Mouse (Mus musculus) hindbrain, embryonic 10.5 days (tissue): ENCODE data around the gene Tdrd3. TPM values are rescaled to one million over a fixed set of nuclear protein-coding genes. Genes with fewer than 3 reads are reported as not detected.

ENCODE experiments used
- DNase-seq: peaks from one replicate; pipeline ENCODE4 v3.0.0-alpha.2; 2017; ENCODE audit warnings: low spot score
- H3K27ac ChIP-seq: fragments of 300-500 bp; sonication (generic); 2 replicates; pipeline ENCODE4 v1.5.1; 2016; ENCODE audit warnings: mild to moderate bottlenecking, moderate library complexity
- H3K27me3 ChIP-seq: fragments of 300-500 bp; sonication (generic); 2 replicates; pipeline ENCODE4 v1.6.1; 2016; ENCODE audit warnings: mild to moderate bottlenecking; ENCODE audit not compliant: poor library complexity, insufficient read depth, severe bottlenecking
- H3K36me3 ChIP-seq: fragments of 300-500 bp; sonication (generic); 2 replicates; pipeline ENCODE4 v1.6.1; 2016; ENCODE audit warnings: mild to moderate bottlenecking, moderate library complexity
- H3K4me1 ChIP-seq: fragments of 300-500 bp; sonication (generic); replicated peaks from 2 replicates; pipeline ENCODE4 v1.6.1; 2016; ENCODE audit warnings: mild to moderate bottlenecking
- H3K4me3 ChIP-seq: fragments of 300-500 bp; sonication (generic); 2 replicates; pipeline ENCODE4 v1.5.1; 2016; ENCODE audit warnings: mild to moderate bottlenecking, moderate library complexity
- H3K9me3 ChIP-seq: fragments of 300-500 bp; sonication (generic); 2 replicates; pipeline ENCODE4 v1.6.1; 2016; ENCODE audit warnings: mild to moderate bottlenecking, moderate library complexity
- WGBS: fragments of 180-500 bp; shearing (Covaris S2); methylation state at CpG from one replicate; pipeline ENCODE4 v1.1.7; 2016; 5-methylcytosine and 5-hydroxymethylcytosine counted together
- polyA plus RNA-seq: library from polyadenylated mRNA; unstranded; fragments of >200 nt; fragmentation: Nextera tagmentation; extraction: Ambion mirVana; gene quantifications from 2 replicates; pipeline ENCODE4 v1.2.1, GENCODE M21; 2016

Tdrd3 gene
- 27.0 and 32.7 TPM in 2 replicates for polyA plus RNA-seq

GRCm38 (mm10) chr14:87415808-87416721 lies at the start of gene Tdrd3:
Gene Tdrd3, plus strand, starts transcription at chr14:87416639.
- no peaks in the 10 kb centered on the region for H3K36me3 ChIP-seq
- peaks cover 22% of the 10 kb centered on the region for H3K4me1 ChIP-seq
- WGBS, result under 1% methylated on average over 85 of the region's 85 CpGs
- DNase-seq, result peak; percentile 92
- peak within 1 kb of the TSS; percentile 82 for H3K4me3 ChIP-seq
- H3K27me3 ChIP-seq, result no peaks in the 10 kb centered on the region
- no peaks in the 10 kb centered on the region for H3K9me3 ChIP-seq
- H3K27ac ChIP-seq, result peak within 1 kb of the TSS; percentile 98

GRCm38 (mm10) chr14:87367169-87367568 lies 49.3 kb upstream of the Tdrd3 start:
- no peak overlapping the region for H3K4me3 ChIP-seq
- no peak for DNase-seq
- WGBS, result 70% methylated on average over 3 of the region's 3 CpGs

GRCm38 (mm10) chr14:87383041-87383440 lies 33.4 kb upstream of the Tdrd3 start:
- H3K4me3 ChIP-seq, result no peak overlapping the region
- no peaks in the 10 kb centered on the region for H3K36me3 ChIP-seq
- H3K4me1 ChIP-seq, result no peaks in the 10 kb centered on the region
- no peaks in the 10 kb centered on the region for H3K27me3 ChIP-seq
- WGBS, result 75% methylated on average over 2 of the region's 2 CpGs
- no peak for DNase-seq
- H3K27ac ChIP-seq, result no peak overlapping the region
- H3K9me3 ChIP-seq, result no peaks in the 10 kb centered on the region

More at GRCm38 (mm10) chr14:87367169-87367568, 49.3 kb upstream of the Tdrd3 start:
- H3K9me3 ChIP-seq, result no peaks in the 10 kb centered on the region
- H3K27me3 ChIP-seq, result no peaks in the 10 kb centered on the region
- H3K36me3 ChIP-seq, result no peaks in the 10 kb centered on the region
- no peaks in the 10 kb centered on the region for H3K4me1 ChIP-seq
- no peak overlapping the region for H3K27ac ChIP-seq

GRCm38 (mm10) chr14:87384288-87385268 lies 31.9 kb upstream of the Tdrd3 start:
- WGBS, result 85% methylated on average over 7 of the region's 7 CpGs
- no peak for DNase-seq
- H3K4me1 ChIP-seq, result no peaks in the 10 kb centered on the region
- no peaks in the 10 kb centered on the region for H3K9me3 ChIP-seq
- H3K27ac ChIP-seq, result no peak overlapping the region
- no peak overlapping the region for H3K4me3 ChIP-seq
- H3K27me3 ChIP-seq, result no peaks in the 10 kb centered on the region
- H3K36me3 ChIP-seq, result no peaks in the 10 kb centered on the region

GRCm38 (mm10) chr14:87393096-87393495 lies 23.3 kb upstream of the Tdrd3 start:
- Histone ChIP-seq H3K9me3 (no peaks in the 10 kb centered on the region), H3K4me3 (no peak overlapping the region), H3K4me1 (no peaks in the 10 kb centered on the region), H3K36me3 (no peaks in the 10 kb centered on the region), H3K27me3 (no peaks in the 10 kb centered on the region), H3K27ac (no peak overlapping the region)
- WGBS, result 82% methylated on average over 3 of the region's 3 CpGs
- no peak for DNase-seq

GRCm38 (mm10) chr14:87396643-87397042 lies 19.8 kb upstream of the Tdrd3 start:
- no peak overlapping the region for H3K27ac ChIP-seq
- no peaks in the 10 kb centered on the region for H3K9me3 ChIP-seq
- no peak overlapping the region for H3K4me3 ChIP-seq
- H3K4me1 ChIP-seq, result no peaks in the 10 kb centered on the region
- no peaks in the 10 kb centered on the region for H3K36me3 ChIP-seq
- no peak for DNase-seq
- 64% methylated on average over 5 of the region's 5 CpGs for WGBS
- no peaks in the 10 kb centered on the region for H3K27me3 ChIP-seq

GRCm38 (mm10) chr14:87415486-87415807 lies 992 bp upstream of the Tdrd3 start:
- Histone ChIP-seq H3K27ac (peak overlapping the region; percentile 98), H3K4me1 (peaks cover 20% of the 10 kb centered on the region), H3K4me3 (peak overlapping the region; percentile 82), H3K27me3 (no peaks in the 10 kb centered on the region), H3K36me3 (no peaks in the 10 kb centered on the region), H3K9me3 (no peaks in the 10 kb centered on the region)
- 3% methylated on average over 11 of the region's 11 CpGs for WGBS
- DNase-seq, result no peak

GRCm38 (mm10) chr14:87416755-87417690 lies 584 bp downstream of the Tdrd3 start:
- H3K36me3 ChIP-seq, result no peaks in the 10 kb centered on the region
- peak; percentile 64 for DNase-seq
- H3K4me3 ChIP-seq, result peak overlapping the region; percentile 82
- peak overlapping the region; percentile 98 for H3K27ac ChIP-seq
- WGBS, result under 1% methylated on average over 109 of the region's 109 CpGs
- no peaks in the 10 kb centered on the region for H3K27me3 ChIP-seq
- no peaks in the 10 kb centered on the region for H3K9me3 ChIP-seq
- peaks cover 26% of the 10 kb centered on the region for H3K4me1 ChIP-seq

GRCm38 (mm10) chr14:87417691-87418070 lies 1.2 kb downstream of the Tdrd3 start:
- no peak for DNase-seq
- H3K4me1 ChIP-seq, result peaks cover 26% of the 10 kb centered on the region
- H3K27ac ChIP-seq, result peak overlapping the region; percentile 98
- peak overlapping the region; percentile 82 for H3K4me3 ChIP-seq
- no peaks in the 10 kb centered on the region for H3K27me3 ChIP-seq
- H3K9me3 ChIP-seq, result no peaks in the 10 kb centered on the region
- 0% methylated on average over 3 of the region's 3 CpGs for WGBS
- H3K36me3 ChIP-seq, result no peaks in the 10 kb centered on the region

GRCm38 (mm10) chr14:87419740-87420139 lies 3.3 kb downstream of the Tdrd3 start:
- no peaks in the 10 kb centered on the region for H3K36me3 ChIP-seq
- no peak overlapping the region for H3K27ac ChIP-seq
- WGBS, result 89% methylated on average over 2 of the region's 2 CpGs
- no peak overlapping the region for H3K4me3 ChIP-seq
- DNase-seq, result no peak
- H3K9me3 ChIP-seq, result no peaks in the 10 kb centered on the region
- H3K27me3 ChIP-seq, result no peaks in the 10 kb centered on the region
- peaks cover 26% of the 10 kb centered on the region for H3K4me1 ChIP-seq

- 86% methylated on average over 4 of the region's 4 CpGs for WGBS
- H3K36me3 ChIP-seq, result no peaks in the 10 kb centered on the region
- H3K4me1 ChIP-seq, result peaks cover 26% of the 10 kb centered on the region
- no peaks in the 10 kb centered on the region for H3K27me3 ChIP-seq
- H3K27ac ChIP-seq, result no peak overlapping the region
- DNase-seq, result no peak
- no peaks in the 10 kb centered on the region for H3K9me3 ChIP-seq
- no peak overlapping the region for H3K4me3 ChIP-seq
These were observed 4.1 kb downstream of the Tdrd3 start for GRCm38 (mm10) chr14:87420576-87420975.

- H3K4me3 ChIP-seq, result no peak overlapping the region
- no peaks in the 10 kb centered on the region for H3K27me3 ChIP-seq
- H3K36me3 ChIP-seq, result no peaks in the 10 kb centered on the region
- peaks cover 31% of the 10 kb centered on the region for H3K4me1 ChIP-seq
- H3K27ac ChIP-seq, result no peak overlapping the region
- no peaks in the 10 kb centered on the region for H3K9me3 ChIP-seq
- WGBS, result 94% methylated on average over 3 of the region's 3 CpGs
- DNase-seq, result no peak
These were observed 6.0 kb downstream of the Tdrd3 start for GRCm38 (mm10) chr14:87422432-87422831.
